Mouse (Mus musculus) neural tube, embryonic 15.5 days (tissue): Measurements from ENCODE around the gene Lmod2. TPM values are rescaled to one million over a fixed set of nuclear protein-coding genes. Genes with fewer than 3 reads are reported as not detected.

Experiments used
- ATAC-seq: fragments of 200-750 bp; cut with Nextera tagmentation; 2 replicates; pipeline ENCODE4 v1.8.0; 2017; ENCODE audit warnings: mild to moderate bottlenecking, moderate TSS enrichment, moderate library complexity; ENCODE audit not compliant: low FRiP score
- H3K27ac ChIP-seq: fragments of 300-500 bp; sonication (generic); replicated peaks from 2 replicates; pipeline ENCODE4 v1.5.1; 2015; ENCODE audit warnings: mild to moderate bottlenecking, inconsistent platforms
- H3K27me3 ChIP-seq: fragments of 300-500 bp; sonication (generic); replicated peaks from 2 replicates; pipeline ENCODE4 v1.6.1; 2015; ENCODE audit warnings: inconsistent platforms
- H3K36me3 ChIP-seq: fragments of 300-500 bp; sonication (generic); 2 replicates; pipeline ENCODE4 v1.6.1; 2015; ENCODE audit warnings: inconsistent platforms
- H3K4me1 ChIP-seq: fragments of 300-500 bp; sonication (generic); 2 replicates; pipeline ENCODE4 v1.6.1; 2015; ENCODE audit warnings: inconsistent platforms
- H3K4me2 ChIP-seq: fragments of 300-500 bp; sonication (generic); 2 replicates; pipeline ENCODE4 v1.6.1; 2015; ENCODE audit warnings: inconsistent platforms, mild to moderate bottlenecking, moderate library complexity
- H3K4me3 ChIP-seq: fragments of 300-500 bp; sonication (generic); replicated peaks from 2 replicates; pipeline ENCODE4 v1.5.1; 2015; ENCODE audit warnings: mild to moderate bottlenecking, inconsistent platforms
- H3K9ac ChIP-seq: fragments of 300-500 bp; sonication (generic); replicated peaks from 2 replicates; pipeline ENCODE4 v1.6.1; 2015; ENCODE audit warnings: mild to moderate bottlenecking, inconsistent platforms
- H3K9me3 ChIP-seq: fragments of 300-500 bp; sonication (generic); replicated peaks from 2 replicates; pipeline ENCODE4 v1.6.1; 2016; ENCODE audit warnings: inconsistent platforms
- WGBS: fragments of 180-500 bp; shearing (Covaris S2); methylation state at CpG from one replicate; pipeline ENCODE4 v1.1.7; 2015; ENCODE audit warnings: mixed read lengths; 5-methylcytosine and 5-hydroxymethylcytosine counted together
- polyA plus RNA-seq: library from polyadenylated mRNA; unstranded; fragments of >200 nt; fragmentation: Nextera tagmentation; extraction: Ambion mirVana; gene quantifications from 2 replicates; pipeline ENCODE4 v1.2.1, GENCODE M21; 2015

Gene Lmod2
- polyA plus RNA-seq, 1 experiment from 2014 or later = 0.32 TPM

GRCm38 (mm10) chr6:24602993-24603392 lies 5.4 kb downstream of the Lmod2 start:
- no peak overlapping the region for H3K9ac ChIP-seq
- no peaks in the 10 kb centered on the region for H3K4me1 ChIP-seq
- H3K4me2 ChIP-seq = no peak overlapping the region
- H3K27ac ChIP-seq = no peak overlapping the region
- no peaks in the 10 kb centered on the region for H3K36me3 ChIP-seq
- H3K4me3 ChIP-seq = no peak overlapping the region
- WGBS = 94% methylated on average over 5 of the region's 5 CpGs
- H3K9me3 ChIP-seq = no peaks in the 10 kb centered on the region
- H3K27me3 ChIP-seq = no peaks in the 10 kb centered on the region
- no peak for ATAC-seq

GRCm38 (mm10) chr6:24604289-24604688 lies 6.7 kb downstream of the Lmod2 start:
- no peak overlapping the region for H3K9ac ChIP-seq
- no peaks in the 10 kb centered on the region for H3K9me3 ChIP-seq
- ATAC-seq = no peak
- H3K36me3 ChIP-seq = no peaks in the 10 kb centered on the region
- WGBS = 93% methylated on average over 7 of the region's 7 CpGs
- H3K4me3 ChIP-seq = no peak overlapping the region
- no peaks in the 10 kb centered on the region for H3K27me3 ChIP-seq
- no peak overlapping the region for H3K4me2 ChIP-seq
- H3K27ac ChIP-seq = no peak overlapping the region
- no peaks in the 10 kb centered on the region for H3K4me1 ChIP-seq

GRCm38 (mm10) chr6:24605631-24606030 lies 8.1 kb downstream of the Lmod2 start:
- Histone ChIP-seq H3K27ac (no peak overlapping the region), H3K4me1 (no peaks in the 10 kb centered on the region), H3K9ac (no peak overlapping the region), H3K4me2 (no peak overlapping the region), H3K4me3 (no peak overlapping the region), H3K9me3 (no peaks in the 10 kb centered on the region), H3K36me3 (no peaks in the 10 kb centered on the region), H3K27me3 (no peaks in the 10 kb centered on the region)
- no peak for ATAC-seq
- WGBS = 97% methylated on average over 8 of the region's 8 CpGs

GRCm38 (mm10) chr6:24606512-24606911 lies 8.9 kb downstream of the Lmod2 start:
- Histone ChIP-seq H3K4me3 (no peak overlapping the region), H3K9ac (no peak overlapping the region), H3K27ac (no peak overlapping the region), H3K36me3 (no peaks in the 10 kb centered on the region), H3K4me1 (no peaks in the 10 kb centered on the region), H3K9me3 (no peaks in the 10 kb centered on the region), H3K4me2 (no peak overlapping the region), H3K27me3 (no peaks in the 10 kb centered on the region)
- ATAC-seq = no peak
- WGBS = 79% methylated on average over 10 of the region's 10 CpGs

GRCm38 (mm10) chr6:24607531-24607930 lies 10.0 kb downstream of the Lmod2 start:
- no peaks in the 10 kb centered on the region for H3K4me1 ChIP-seq
- H3K9ac ChIP-seq = no peak overlapping the region
- H3K27ac ChIP-seq = no peak overlapping the region
- no peaks in the 10 kb centered on the region for H3K9me3 ChIP-seq
- H3K4me2 ChIP-seq = no peak overlapping the region
- WGBS = 81% methylated on average over 15 of the region's 15 CpGs
- H3K36me3 ChIP-seq = no peaks in the 10 kb centered on the region
- ATAC-seq = no peak
- H3K27me3 ChIP-seq = no peaks in the 10 kb centered on the region
- H3K4me3 ChIP-seq = no peak overlapping the region

GRCm38 (mm10) chr6:24608129-24608528 lies 10.6 kb downstream of the Lmod2 start:
- H3K4me3 ChIP-seq = no peak overlapping the region
- no peak overlapping the region for H3K27ac ChIP-seq
- no peak for ATAC-seq
- H3K4me2 ChIP-seq = no peak overlapping the region
- H3K4me1 ChIP-seq = no peaks in the 10 kb centered on the region
- no peaks in the 10 kb centered on the region for H3K9me3 ChIP-seq
- no peak overlapping the region for H3K9ac ChIP-seq
- WGBS = 76% methylated on average over 4 of the region's 4 CpGs
- no peaks in the 10 kb centered on the region for H3K27me3 ChIP-seq
- H3K36me3 ChIP-seq = peaks cover under 1% of the 10 kb centered on the region

GRCm38 (mm10) chr6:24608682-24609081 lies 11.1 kb downstream of the Lmod2 start:
- ATAC-seq = no peak
- Histone ChIP-seq H3K27me3 (no peaks in the 10 kb centered on the region), H3K27ac (no peak overlapping the region), H3K4me3 (no peak overlapping the region), H3K4me2 (no peak overlapping the region), H3K9me3 (no peaks in the 10 kb centered on the region), H3K4me1 (no peaks in the 10 kb centered on the region), H3K9ac (no peak overlapping the region), H3K36me3 (peaks cover 5% of the 10 kb centered on the region)
- 91% methylated on average over 3 of the region's 3 CpGs for WGBS

- Histone ChIP-seq H3K9ac (no peak overlapping the region), H3K4me3 (no peak overlapping the region), H3K9me3 (no peaks in the 10 kb centered on the region), H3K4me2 (no peak overlapping the region), H3K27me3 (no peaks in the 10 kb centered on the region), H3K27ac (no peak overlapping the region), H3K4me1 (no peaks in the 10 kb centered on the region), H3K36me3 (peaks cover 8% of the 10 kb centered on the region)
- no peak for ATAC-seq
- 72% methylated on average over 4 of the region's 4 CpGs for WGBS
Measured at GRCm38 (mm10) chr6:24609531-24609930, 12.0 kb downstream of the Lmod2 start.

GRCm38 (mm10) chr6:24610358-24610757 lies 12.8 kb downstream of the Lmod2 start:
- H3K27me3 ChIP-seq = no peaks in the 10 kb centered on the region
- H3K4me1 ChIP-seq = no peaks in the 10 kb centered on the region
- H3K36me3 ChIP-seq = peaks cover 13% of the 10 kb centered on the region
- H3K4me3 ChIP-seq = no peak overlapping the region
- no peak overlapping the region for H3K9ac ChIP-seq
- H3K9me3 ChIP-seq = no peaks in the 10 kb centered on the region
- H3K27ac ChIP-seq = no peak overlapping the region
- WGBS = 94% methylated on average over 4 of the region's 4 CpGs
- no peak for ATAC-seq
- H3K4me2 ChIP-seq = no peak overlapping the region

GRCm38 (mm10) chr6:24612074-24612755 lies 14.7 kb downstream of the Lmod2 start:
- H3K4me3 ChIP-seq = no peak overlapping the region
- no peak overlapping the region for H3K27ac ChIP-seq
- H3K4me1 ChIP-seq = no peaks in the 10 kb centered on the region
- no peaks in the 10 kb centered on the region for H3K9me3 ChIP-seq
- H3K4me2 ChIP-seq = no peak overlapping the region
- no peaks in the 10 kb centered on the region for H3K27me3 ChIP-seq
- WGBS = 93% methylated on average over 7 of the region's 7 CpGs
- no peak for ATAC-seq
- no peak overlapping the region for H3K9ac ChIP-seq
- peaks cover 21% of the 10 kb centered on the region for H3K36me3 ChIP-seq

- WGBS = 98% methylated on average over 6 of the region's 6 CpGs
- no peak for ATAC-seq
- Histone ChIP-seq H3K27ac (no peak overlapping the region), H3K36me3 (peaks cover 30% of the 10 kb centered on the region), H3K4me3 (no peak overlapping the region), H3K27me3 (no peaks in the 10 kb centered on the region), H3K4me2 (no peak overlapping the region), H3K9ac (no peak overlapping the region), H3K4me1 (no peaks in the 10 kb centered on the region), H3K9me3 (no peaks in the 10 kb centered on the region)
Measured at GRCm38 (mm10) chr6:24613346-24613745, 15.8 kb downstream of the Lmod2 start.

GRCm38 (mm10) chr6:24613918-24614317 lies 16.4 kb downstream of the Lmod2 start:
- WGBS = 74% methylated on average over 4 of the region's 4 CpGs
- H3K4me1 ChIP-seq = no peaks in the 10 kb centered on the region
- no peaks in the 10 kb centered on the region for H3K27me3 ChIP-seq
- no peak overlapping the region for H3K4me2 ChIP-seq
- no peak for ATAC-seq
- H3K4me3 ChIP-seq = no peak overlapping the region
- H3K36me3 ChIP-seq = peaks cover 30% of the 10 kb centered on the region
- no peak overlapping the region for H3K9ac ChIP-seq
- H3K27ac ChIP-seq = no peak overlapping the region
- no peaks in the 10 kb centered on the region for H3K9me3 ChIP-seq
